Mouse (Mus musculus) kidney, postnatal 0 days (tissue): ENCODE measurements around the gene Setdb1. TPM values are rescaled to one million over a fixed set of nuclear protein-coding genes. Genes with fewer than 3 reads are reported as not detected.

Experiments
- ATAC-seq: fragments of 200-750 bp; cut with Nextera tagmentation; replicated peaks from 2 replicates; pipeline ENCODE4 v1.8.0; 2017; ENCODE audit warnings: low read depth, moderate number of reproducible peaks, moderate TSS enrichment, moderate library complexity; ENCODE audit not compliant: low FRiP score
- DNase-seq: peaks from one replicate; pipeline ENCODE4 v3.0.0-alpha.2; 2016; ENCODE audit warnings: low spot score
- H3K27ac ChIP-seq: fragments of 300-500 bp; sonication (generic); 2 replicates; pipeline ENCODE4 v1.5.1; 2014; ENCODE audit warnings: mild to moderate bottlenecking
- H3K27me3 ChIP-seq: fragments of 300-500 bp; sonication (generic); 2 replicates; pipeline ENCODE4 v1.6.1; 2014; ENCODE audit warnings: low read length, mixed read lengths; ENCODE audit not compliant: insufficient read depth
- H3K36me3 ChIP-seq: fragments of 300-500 bp; sonication (generic); 2 replicates; pipeline ENCODE4 v1.6.1; 2014; ENCODE audit warnings: low read length, mixed read lengths; ENCODE audit not compliant: insufficient read depth
- H3K4me1 ChIP-seq: fragments of 300-500 bp; sonication (generic); replicated peaks from 2 replicates; pipeline ENCODE4 v1.6.1; 2014; ENCODE audit warnings: antibody characterized with exemption, low read length, mixed read lengths; ENCODE audit not compliant: insufficient read depth
- H3K4me2 ChIP-seq: fragments of 300-500 bp; sonication (generic); 2 replicates; pipeline ENCODE4 v1.6.1; 2014; ENCODE audit warnings: mild to moderate bottlenecking, low read length, moderate library complexity, mixed read lengths
- H3K4me3 ChIP-seq: fragments of 300-500 bp; sonication (generic); replicated peaks from 2 replicates; pipeline ENCODE4 v1.5.1; 2014; ENCODE audit warnings: low read depth, low read length
- H3K9ac ChIP-seq: fragments of 300-500 bp; sonication (generic); 2 replicates; pipeline ENCODE4 v1.6.1; 2014; ENCODE audit warnings: low read depth, low read length
- H3K9me3 ChIP-seq: fragments of 300-500 bp; sonication (generic); replicated peaks from 2 replicates; pipeline ENCODE4 v1.6.1; 2016; ENCODE audit warnings: low read length, inconsistent platforms, mixed read lengths
- CTCF ChIP-seq: IDR thresholded peaks from 2 replicates; pipeline ENCODE4 v1.5.1; 2016; ENCODE audit warnings: antibody characterized with exemption, low read depth, mild to moderate bottlenecking, moderate library complexity
- WGBS: fragments of 180-500 bp; shearing (Covaris S2); extraction: QIAGEN DNeasy Blood & Tissue Kit; methylation state at CpG from one replicate; pipeline ENCODE4 v1.1.7; 2014; 5-methylcytosine and 5-hydroxymethylcytosine counted together
- polyA plus RNA-seq: library from polyadenylated mRNA; unstranded; fragments of >200 nt; fragmentation: Nextera tagmentation; extraction: Ambion mirVana; gene quantifications from 2 replicates; pipeline ENCODE4 v1.2.1, GENCODE M21; 2015

Setdb1 gene
- polyA plus RNA-seq, 1 experiment from 2014 or later = 22.2 TPM

DNA sequence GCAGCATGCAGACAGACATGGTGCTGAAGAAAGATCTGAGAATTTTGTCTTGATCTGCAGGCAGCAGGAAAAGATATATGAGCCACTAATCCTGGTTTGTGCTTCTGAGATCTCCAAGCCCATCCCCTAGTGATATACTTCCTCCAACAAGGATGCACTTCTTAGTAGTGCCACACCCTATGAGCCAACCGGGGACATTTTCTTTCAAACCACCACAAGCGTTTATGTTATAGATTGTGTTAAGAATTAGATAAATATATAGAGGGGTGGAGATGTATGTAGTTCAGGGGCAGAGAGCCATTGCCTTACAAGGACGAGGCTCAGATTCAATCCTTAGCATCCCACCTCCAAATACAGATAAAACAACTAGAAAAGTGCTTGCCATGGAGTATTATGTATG lies 46.5 kb downstream of the Setdb1 start:
- ATAC-seq (no peak), DNase-seq (no peak)
- no peak for TF ChIP-seq CTCF
- Histone ChIP-seq H3K27me3 (no peaks in the 10 kb centered on the region), H3K36me3 (no peaks in the 10 kb centered on the region), H3K27ac (no peak overlapping the region), H3K4me2 (no peak overlapping the region), H3K4me3 (no peak overlapping the region), H3K4me1 (no peaks in the 10 kb centered on the region), H3K9me3 (no peaks in the 10 kb centered on the region), H3K9ac (no peak overlapping the region)
- WGBS = 71% methylated on average over 3 of the region's 3 CpGs

DNA sequence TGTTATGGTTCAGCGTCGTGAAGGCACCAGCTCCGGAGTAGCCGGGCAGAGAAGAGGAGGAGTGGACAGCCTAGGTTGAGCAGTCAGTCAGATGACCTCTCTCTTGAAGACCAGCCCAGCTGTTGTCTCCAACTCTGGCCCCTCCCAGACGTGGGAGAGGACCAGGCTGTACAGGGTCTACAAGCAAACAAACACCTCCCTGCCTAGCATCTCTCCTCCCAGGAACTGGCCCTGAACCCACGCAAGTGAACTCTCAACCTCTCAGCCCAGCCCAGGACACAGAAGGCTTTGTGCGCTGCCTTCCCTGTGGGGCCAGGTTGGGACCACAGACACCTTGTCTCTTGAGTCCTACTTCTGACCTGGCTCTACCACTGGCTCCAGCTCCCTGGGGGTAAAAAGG lies 49.9 kb downstream of the Setdb1 start, which contains the start of gene Anxa9:
Anxa9 (minus strand) TSS at position 77 of the 400 bp plus-strand sequence.
- peak within 1 kb of the TSS; percentile 77 for H3K27ac ChIP-seq
- no peaks in the 10 kb centered on the region for H3K36me3 ChIP-seq
- no peaks in the 10 kb centered on the region for H3K4me1 ChIP-seq
- H3K9ac ChIP-seq = no peak within 1 kb of the TSS
- WGBS = 30% methylated on average over 7 of the region's 7 CpGs
- DNase-seq (peak; percentile 17), ATAC-seq (peak; percentile 79)
- TF ChIP-seq CTCF = no peak
- H3K27me3 ChIP-seq = no peaks in the 10 kb centered on the region
- peak within 1 kb of the TSS; percentile 17; the same call in 1 of the 2 replicates for H3K4me2 ChIP-seq
- H3K9me3 ChIP-seq = no peaks in the 10 kb centered on the region
- H3K4me3 ChIP-seq = no peak within 1 kb of the TSS

DNA sequence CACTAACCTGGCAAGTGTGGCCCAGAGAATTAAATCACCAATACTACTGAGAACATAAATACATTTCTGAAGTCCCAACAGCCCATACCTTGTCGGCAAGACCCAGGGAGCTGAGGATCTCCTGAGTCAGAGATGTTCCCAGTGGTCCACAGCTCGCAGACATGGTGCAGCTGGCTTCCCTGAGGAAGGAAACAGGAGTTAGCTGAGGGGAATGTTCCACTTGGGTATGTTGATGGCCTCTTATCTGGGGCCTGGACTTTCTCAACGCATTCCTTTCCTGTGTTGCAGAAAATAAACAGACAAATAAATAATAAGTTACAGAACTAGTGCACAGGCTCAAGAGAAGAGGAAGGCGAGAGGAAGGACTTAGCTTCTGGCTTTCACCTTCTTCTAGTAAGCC lies 50.8 kb downstream of the Setdb1 start:
- 72% methylated on average over 4 of the region's 4 CpGs for WGBS

DNA sequence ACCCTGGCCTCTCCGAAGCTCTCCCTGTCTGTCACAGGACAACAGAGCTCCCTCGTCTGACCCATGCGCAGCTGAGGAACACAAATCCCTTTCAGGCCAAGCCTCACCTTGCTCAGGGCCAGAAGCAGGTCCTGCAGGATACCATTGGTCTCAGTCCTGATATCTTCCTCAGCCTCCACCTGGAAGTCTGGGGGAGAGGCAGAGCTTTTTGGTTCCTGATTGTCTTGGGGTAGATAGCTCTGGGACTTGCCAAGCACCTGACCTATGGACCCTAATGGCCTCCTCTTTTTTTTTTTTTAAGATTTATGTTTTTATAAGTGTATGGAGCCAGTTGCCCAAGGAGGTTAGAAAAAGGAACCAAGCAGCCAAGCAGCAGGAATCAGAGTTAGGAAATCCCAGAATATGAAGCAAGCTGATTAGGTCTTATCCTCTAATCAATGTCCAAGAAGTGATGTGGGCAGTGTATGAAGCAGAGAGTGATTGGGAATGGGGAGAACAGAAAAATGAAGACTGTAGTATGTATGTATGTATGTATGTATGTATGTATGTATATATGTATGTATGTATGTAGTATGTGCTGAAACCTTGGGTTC lies 55.7 kb downstream of the Setdb1 start:
- DNase-seq (no peak), ATAC-seq (no peak)
- TF ChIP-seq CTCF = no peak
- Histone ChIP-seq H3K4me1 (0 out of 2 replicates have a peak, but pooled peaks cover 1% of the 10 kb centered on the region), H3K27ac (no peak overlapping the region), H3K9me3 (no peaks in the 10 kb centered on the region), H3K36me3 (0 out of 2 replicates have a peak, but pooled peaks cover 4% of the 10 kb centered on the region), H3K4me2 (no peak overlapping the region), H3K27me3 (no peaks in the 10 kb centered on the region), H3K9ac (no peak overlapping the region), H3K4me3 (no peak overlapping the region)
- 86% methylated on average over 3 of the region's 3 CpGs for WGBS

More for the DNA sequence above, 50.8 kb downstream of the Setdb1 start:
- Histone ChIP-seq H3K27me3 (no peaks in the 10 kb centered on the region), H3K4me3 (no peak overlapping the region), H3K36me3 (no peaks in the 10 kb centered on the region), H3K27ac (peak overlapping the region; percentile 68; the same call in 1 of the 2 replicates), H3K4me2 (peak overlapping the region; percentile 17; the same call in 1 of the 2 replicates), H3K4me1 (no peaks in the 10 kb centered on the region), H3K9me3 (no peaks in the 10 kb centered on the region), H3K9ac (no peak overlapping the region)
- no peak for DNase-seq
- TF ChIP-seq CTCF = no peak
- ATAC-seq = no peak

DNA sequence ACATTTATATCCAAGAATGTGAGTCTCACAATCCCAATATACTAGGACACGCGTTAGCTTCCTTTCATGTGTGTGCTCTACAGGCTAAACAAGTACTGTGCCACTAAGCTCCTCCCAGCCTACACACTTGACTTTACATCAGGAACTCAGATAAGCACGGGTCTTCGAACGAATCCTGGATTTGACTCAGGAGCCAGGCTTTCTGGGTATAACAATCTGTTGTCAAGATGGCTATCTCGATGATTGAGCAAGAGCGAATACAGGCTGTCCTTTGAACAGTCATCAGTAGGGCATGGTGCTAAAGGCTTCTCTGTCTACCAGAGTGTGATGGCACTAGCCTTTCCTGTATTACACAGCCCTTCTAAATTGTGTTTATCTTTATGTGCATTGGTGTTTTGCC lies 59.0 kb downstream of the Setdb1 start:
- TF ChIP-seq CTCF = no peak
- 0 out of 2 replicates have a peak, but pooled peaks cover 9% of the 10 kb centered on the region for H3K4me1 ChIP-seq
- WGBS = 86% methylated on average over 7 of the region's 7 CpGs

DNA sequence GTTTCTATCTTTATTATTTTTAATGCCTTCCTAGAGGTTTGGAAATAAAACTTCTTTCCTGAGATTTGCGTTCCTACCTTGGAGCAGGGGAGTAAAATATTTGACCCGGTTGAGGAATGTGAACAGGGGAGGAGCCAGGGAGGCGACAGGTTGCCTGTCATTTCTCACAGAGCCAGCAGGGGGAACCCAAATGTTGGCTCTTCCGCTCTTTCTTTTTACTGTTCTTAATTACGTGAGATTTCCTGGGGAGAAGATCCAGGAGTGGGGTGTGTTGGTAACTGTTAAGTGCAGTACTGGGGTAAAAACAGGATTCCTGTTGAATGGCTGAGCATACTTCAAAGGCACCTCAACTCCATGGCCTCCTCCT lies 60.9 kb downstream of the Setdb1 start:
- Histone ChIP-seq H3K9me3 (no peaks in the 10 kb centered on the region), H3K4me2 (no peak overlapping the region), H3K4me3 (no peak overlapping the region), H3K9ac (no peak overlapping the region), H3K27me3 (no peaks in the 10 kb centered on the region), H3K36me3 (peaks cover 21% of the 10 kb centered on the region), H3K27ac (peak overlapping the region; percentile 79), H3K4me1 (0 out of 2 replicates have a peak, but pooled peaks cover 9% of the 10 kb centered on the region)
- WGBS = 12% methylated on average over 5 of the region's 5 CpGs
- DNase-seq (peak; percentile 85), ATAC-seq (0 out of 2 replicates have a peak, but pooled peaks have one; percentile 27)
- TF ChIP-seq CTCF = peak; percentile 79

More for the DNA sequence above, 59.0 kb downstream of the Setdb1 start:
- Histone ChIP-seq H3K9me3 (no peaks in the 10 kb centered on the region), H3K27ac (no peak overlapping the region), H3K4me2 (no peak overlapping the region), H3K36me3 (peaks cover 12% of the 10 kb centered on the region), H3K9ac (no peak overlapping the region), H3K4me3 (no peak overlapping the region), H3K27me3 (no peaks in the 10 kb centered on the region)
- DNase-seq = no peak
- no peak for ATAC-seq
